Mouse (Mus musculus): Measurements from ENCODE around the gene Clec2d.

The Clec2d gene

GRCm38 (mm10) chr6:129224090-129224489, 43.7 kb downstream of the Clec2d start:
- no peak for DNase-seq (ENCODE audit: low spot score)

DNA sequence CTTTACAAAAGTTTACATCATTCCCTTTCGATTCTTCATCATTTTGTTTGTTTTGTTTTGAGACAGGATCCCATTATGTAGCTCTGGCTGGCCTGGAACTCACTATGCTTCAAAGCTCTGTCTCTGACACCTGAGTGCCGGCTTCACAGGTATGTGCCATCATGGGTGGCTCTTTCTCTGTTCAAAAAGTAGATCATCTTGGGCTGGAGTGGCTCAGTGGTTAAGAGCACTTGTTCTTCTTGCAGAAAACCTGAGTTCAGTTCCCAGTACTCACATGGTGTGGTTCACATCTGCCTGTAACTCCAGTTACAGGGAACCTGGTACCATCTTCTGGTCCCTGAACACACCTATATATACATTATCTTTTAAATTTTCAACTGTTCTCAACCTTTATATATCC, 44.7 kb downstream of the Clec2d start:
- no peak for DNase-seq (ENCODE audit: low spot score)

- DNase-seq (ENCODE audit: low spot score) = no peak
These were observed 48.7 kb downstream of the Clec2d start for GRCm38 (mm10) chr6:129228935-129229773.

DNA sequence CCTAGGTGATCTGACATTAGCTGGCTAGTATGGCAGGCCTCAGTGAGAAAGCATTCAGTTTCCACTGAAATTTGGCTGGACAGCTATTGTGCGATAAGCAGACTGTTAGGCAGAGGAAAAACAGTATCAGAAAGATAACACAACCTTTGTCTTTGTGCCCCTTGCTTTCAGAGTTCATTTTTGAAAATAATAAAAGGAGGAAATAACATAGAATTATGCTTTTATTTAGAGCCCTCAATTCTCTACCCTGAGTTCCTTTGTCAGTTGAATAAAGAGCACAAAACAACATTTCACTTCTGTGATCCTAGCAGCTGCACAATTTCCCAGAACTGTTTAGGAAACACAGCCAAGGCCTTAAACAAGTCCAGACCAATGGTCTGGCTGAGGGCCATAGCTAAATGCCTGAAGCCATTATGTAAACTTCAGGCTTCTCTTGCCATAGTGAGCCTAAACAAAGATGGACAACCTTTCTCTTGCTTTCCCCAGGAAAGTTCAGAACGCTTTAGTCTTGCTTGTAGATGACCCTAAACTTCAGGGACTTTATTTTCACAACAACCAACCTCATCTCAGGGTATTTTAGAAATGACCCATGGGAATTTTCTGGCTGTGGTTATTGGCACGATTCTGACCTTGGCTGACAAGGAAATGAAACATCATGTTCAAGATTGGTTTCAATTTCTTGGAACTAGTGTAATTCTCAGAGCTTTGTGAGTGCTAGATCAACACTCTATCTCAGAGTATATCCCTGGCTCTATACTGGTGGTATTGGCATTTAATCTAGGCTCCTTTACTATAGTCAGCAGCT, 49.6 kb downstream of the Clec2d start:
- DNase-seq (ENCODE audit: low spot score) = no peak

DNA sequence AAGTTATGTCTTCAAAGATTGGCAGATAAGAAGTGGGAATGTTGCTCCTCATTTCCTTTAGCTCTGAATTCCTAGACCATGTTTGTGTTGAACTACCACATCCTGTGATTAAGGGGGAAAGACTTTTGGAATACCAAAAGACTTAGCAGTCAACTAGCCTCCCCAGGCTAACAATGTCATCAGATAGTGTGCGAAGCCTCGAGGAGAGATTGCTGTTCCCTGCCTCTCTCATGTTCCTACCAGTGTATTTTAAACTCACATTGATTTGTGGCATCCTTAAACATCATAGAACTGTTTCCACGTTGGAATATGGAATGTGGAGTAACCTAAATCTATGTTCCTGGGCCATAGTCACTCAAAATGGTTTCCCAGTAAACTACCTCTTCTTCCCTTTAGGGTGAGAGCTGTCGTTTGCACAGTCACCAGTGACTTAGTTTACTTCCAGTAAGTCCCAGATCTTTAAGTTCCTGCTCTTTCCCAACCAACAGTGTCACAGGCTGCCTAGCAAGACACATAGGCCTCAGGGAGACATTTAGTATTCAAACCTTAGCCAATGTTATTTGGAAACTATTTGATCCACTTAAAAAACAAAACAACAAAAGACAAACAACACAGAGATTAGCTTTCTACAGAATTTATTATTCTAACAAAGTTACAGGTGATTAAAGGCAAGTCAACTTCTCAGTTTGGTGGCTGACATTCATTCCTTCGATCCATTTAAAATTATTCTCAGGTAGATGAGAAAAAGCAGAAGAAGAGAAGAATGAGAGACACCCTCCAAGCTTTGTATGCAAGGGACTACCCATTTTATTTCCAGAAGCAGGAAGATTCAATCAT, 51.8 kb downstream of the Clec2d start:
- DNase-seq (ENCODE audit: low spot score) = no peak

- no peak for DNase-seq (ENCODE audit: low spot score)
These were observed 52.4 kb downstream of the Clec2d start for GRCm38 (mm10) chr6:129232842-129233205.

GRCm38 (mm10) chr6:129233366-129233954, 53.0 kb downstream of the Clec2d start:
- no peak for DNase-seq (ENCODE audit: low spot score)

GRCm38 (mm10) chr6:129233955-129234369, 53.5 kb downstream of the Clec2d start:
- DNase-seq (ENCODE audit: low spot score) = no peak

DNA sequence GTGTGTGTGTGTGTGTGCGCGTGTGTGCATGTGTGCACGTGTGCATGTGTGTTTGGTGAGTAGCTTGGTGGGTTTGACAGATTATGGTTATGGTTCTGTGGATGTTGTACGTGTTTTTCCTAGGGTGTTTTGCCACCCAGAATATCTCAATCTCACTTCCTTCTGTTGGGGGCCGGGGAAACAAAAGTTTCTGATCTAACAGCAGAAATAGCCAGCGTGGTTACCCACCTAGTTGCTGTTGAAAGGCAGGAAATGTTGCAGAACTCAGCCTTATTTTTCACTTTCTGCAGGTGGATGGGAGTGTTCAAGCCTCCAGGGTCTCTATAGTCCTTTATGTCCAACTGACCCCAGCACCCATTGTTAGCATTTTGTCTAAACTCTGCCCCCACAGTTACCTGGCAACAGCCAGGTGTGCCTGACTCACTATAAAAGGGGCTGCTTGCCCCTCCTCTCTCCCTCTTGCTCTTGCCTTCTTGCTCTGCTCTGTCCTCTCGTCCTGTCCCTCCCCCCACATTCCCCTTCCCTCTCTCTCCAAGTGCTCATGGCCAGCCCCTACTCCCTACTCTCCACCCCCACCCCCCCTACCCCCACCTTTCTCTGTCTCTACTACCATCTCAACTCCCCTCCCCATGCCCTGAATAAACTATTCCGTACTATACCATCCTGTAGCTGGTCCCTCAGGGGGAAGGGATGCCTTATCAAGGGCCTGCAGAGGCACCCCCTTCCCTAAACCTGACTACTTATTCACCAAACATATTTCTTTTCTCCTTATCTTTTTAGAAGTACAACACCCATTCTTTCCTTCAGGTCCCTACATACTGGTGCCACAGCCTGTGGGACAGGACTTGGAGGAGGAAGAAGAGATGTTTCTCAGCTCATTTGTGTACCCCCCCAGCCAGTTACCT, 54.3 kb downstream of the Clec2d start:
- DNase-seq (ENCODE audit: low spot score) = no peak

- no peak for DNase-seq (ENCODE audit: low spot score)
These were observed 55.5 kb downstream of the Clec2d start for GRCm38 (mm10) chr6:129235855-129236461.
